Mouse (Mus musculus) hindbrain, embryonic 12.5 days (tissue): Measurements from ENCODE around the gene Cpm. TPM values are rescaled to one million over a fixed set of nuclear protein-coding genes. Genes with fewer than 3 reads are reported as not detected.

ENCODE experiments used
- ATAC-seq: fragments of 200-750 bp; cut with Nextera tagmentation; 2 replicates; pipeline ENCODE4 v1.8.0; 2017; ENCODE audit warnings: moderate TSS enrichment; ENCODE audit not compliant: low FRiP score
- H3K27ac ChIP-seq: fragments of 300-500 bp; sonication (generic); 2 replicates; pipeline ENCODE4 v1.5.1; 2016; ENCODE audit warnings: mild to moderate bottlenecking
- H3K27me3 ChIP-seq: fragments of 300-500 bp; sonication (generic); 2 replicates; pipeline ENCODE4 v1.6.1; 2016; ENCODE audit warnings: mild to moderate bottlenecking
- H3K36me3 ChIP-seq: fragments of 300-500 bp; sonication (generic); 2 replicates; pipeline ENCODE4 v1.6.1; 2016; ENCODE audit warnings: mild to moderate bottlenecking
- H3K4me1 ChIP-seq: fragments of 300-500 bp; sonication (generic); 2 replicates; pipeline ENCODE4 v1.6.1; 2016
- H3K4me2 ChIP-seq: fragments of 300-500 bp; sonication (generic); replicated peaks from 2 replicates; pipeline ENCODE4 v1.6.1; 2016; ENCODE audit warnings: mild to moderate bottlenecking
- H3K4me3 ChIP-seq: fragments of 300-500 bp; sonication (generic); 2 replicates; pipeline ENCODE4 v1.5.1; 2016; ENCODE audit warnings: mild to moderate bottlenecking
- H3K9ac ChIP-seq: fragments of 300-500 bp; sonication (generic); 2 replicates; pipeline ENCODE4 v1.6.1; 2016; ENCODE audit warnings: mild to moderate bottlenecking, moderate library complexity
- H3K9me3 ChIP-seq: fragments of 300-500 bp; sonication (generic); replicated peaks from 2 replicates; pipeline ENCODE4 v1.6.1; 2016; ENCODE audit warnings: mild to moderate bottlenecking
- WGBS: fragments of 180-500 bp; shearing (Covaris S2); methylation state at CpG from one replicate; pipeline ENCODE4 v1.1.7; 2016; 5-methylcytosine and 5-hydroxymethylcytosine counted together
- polyA plus RNA-seq: library from polyadenylated mRNA; unstranded; fragments of >200 nt; fragmentation: Nextera tagmentation; extraction: Ambion mirVana; gene quantifications from 2 replicates; pipeline ENCODE4 v1.2.1, GENCODE M21; 2016

Gene Cpm
- polyA plus RNA-seq, 1 experiment from 2014 or later, result 6.0 TPM

GRCm38 (mm10) chr10:117653779-117654173 is 24.5 kb downstream of the Cpm start:
- no peak for ATAC-seq
- Histone ChIP-seq H3K4me1 (no peaks in the 10 kb centered on the region), H3K9ac (no peak overlapping the region), H3K4me2 (no peak overlapping the region), H3K36me3 (no peaks in the 10 kb centered on the region), H3K4me3 (no peak overlapping the region), H3K27me3 (no peaks in the 10 kb centered on the region), H3K27ac (no peak overlapping the region), H3K9me3 (no peaks in the 10 kb centered on the region)
- 91% methylated on average over 7 of the region's 7 CpGs for WGBS

GRCm38 (mm10) chr10:117654576-117655123 is 25.4 kb downstream of the Cpm start:
- 82% methylated on average over 3 of the region's 3 CpGs for WGBS
- Histone ChIP-seq H3K9ac (no peak overlapping the region), H3K9me3 (no peaks in the 10 kb centered on the region), H3K27ac (no peak overlapping the region), H3K27me3 (no peaks in the 10 kb centered on the region), H3K4me2 (no peak overlapping the region), H3K36me3 (no peaks in the 10 kb centered on the region), H3K4me1 (no peaks in the 10 kb centered on the region), H3K4me3 (no peak overlapping the region)
- no peak for ATAC-seq

- H3K4me1 ChIP-seq, result no peaks in the 10 kb centered on the region
- no peak overlapping the region for H3K4me3 ChIP-seq
- H3K9me3 ChIP-seq, result no peaks in the 10 kb centered on the region
- no peaks in the 10 kb centered on the region for H3K27me3 ChIP-seq
- H3K36me3 ChIP-seq, result no peaks in the 10 kb centered on the region
- no peak for ATAC-seq
- H3K4me2 ChIP-seq, result no peak overlapping the region
- whole genome bisulfite sequencing, result 88% methylated on average over 9 of the region's 9 CpGs
- no peak overlapping the region for H3K9ac ChIP-seq
- H3K27ac ChIP-seq, result no peak overlapping the region
Observed at GRCm38 (mm10) chr10:117655460-117655859, 26.2 kb downstream of the Cpm start.

- no peaks in the 10 kb centered on the region for H3K27me3 ChIP-seq
- no peak overlapping the region for H3K9ac ChIP-seq
- no peaks in the 10 kb centered on the region for H3K4me1 ChIP-seq
- no peaks in the 10 kb centered on the region for H3K9me3 ChIP-seq
- 62% methylated on average over 7 of the region's 7 CpGs for WGBS
- H3K27ac ChIP-seq, result no peak overlapping the region
- H3K36me3 ChIP-seq, result no peaks in the 10 kb centered on the region
- H3K4me3 ChIP-seq, result no peak overlapping the region
- H3K4me2 ChIP-seq, result no peak overlapping the region
- no peak for ATAC-seq
Observed at GRCm38 (mm10) chr10:117655908-117656661, 26.8 kb downstream of the Cpm start.

GRCm38 (mm10) chr10:117656662-117656962 is 27.3 kb downstream of the Cpm start:
- Histone ChIP-seq H3K36me3 (no peaks in the 10 kb centered on the region), H3K27me3 (no peaks in the 10 kb centered on the region), H3K9ac (no peak overlapping the region), H3K4me1 (no peaks in the 10 kb centered on the region), H3K9me3 (no peaks in the 10 kb centered on the region), H3K27ac (no peak overlapping the region), H3K4me3 (no peak overlapping the region), H3K4me2 (no peak overlapping the region)
- WGBS, result 91% methylated on average over 6 of the region's 6 CpGs
- ATAC-seq, result no peak

GRCm38 (mm10) chr10:117656985-117657658 is 27.8 kb downstream of the Cpm start:
- Histone ChIP-seq H3K36me3 (no peaks in the 10 kb centered on the region), H3K27ac (no peak overlapping the region), H3K4me2 (no peak overlapping the region), H3K27me3 (no peaks in the 10 kb centered on the region), H3K4me1 (no peaks in the 10 kb centered on the region), H3K9ac (no peak overlapping the region), H3K9me3 (no peaks in the 10 kb centered on the region), H3K4me3 (no peak overlapping the region)
- 82% methylated on average over 7 of the region's 7 CpGs for WGBS
- ATAC-seq, result no peak

GRCm38 (mm10) chr10:117657659-117658306 is 28.5 kb downstream of the Cpm start:
- Histone ChIP-seq H3K27ac (no peak overlapping the region), H3K4me2 (no peak overlapping the region), H3K4me1 (no peaks in the 10 kb centered on the region), H3K27me3 (no peaks in the 10 kb centered on the region), H3K9ac (no peak overlapping the region), H3K36me3 (no peaks in the 10 kb centered on the region), H3K9me3 (no peaks in the 10 kb centered on the region), H3K4me3 (no peak overlapping the region)
- no peak for ATAC-seq
- WGBS, result 89% methylated on average over 3 of the region's 3 CpGs

GRCm38 (mm10) chr10:117658522-117659429 is 29.5 kb downstream of the Cpm start:
- no peak for ATAC-seq
- Histone ChIP-seq H3K9me3 (no peaks in the 10 kb centered on the region), H3K4me2 (no peak overlapping the region), H3K27ac (no peak overlapping the region), H3K4me3 (no peak overlapping the region), H3K4me1 (peaks cover 4% of the 10 kb centered on the region; the same call in 1 of the 2 replicates), H3K36me3 (no peaks in the 10 kb centered on the region), H3K9ac (no peak overlapping the region), H3K27me3 (no peaks in the 10 kb centered on the region)
- 90% methylated on average over 14 of the region's 14 CpGs for WGBS

- H3K27ac ChIP-seq, result no peak overlapping the region
- H3K4me1 ChIP-seq, result peaks cover 7% of the 10 kb centered on the region; the same call in 1 of the 2 replicates
- no peak overlapping the region for H3K9ac ChIP-seq
- no peaks in the 10 kb centered on the region for H3K36me3 ChIP-seq
- ATAC-seq, result no peak
- no peak overlapping the region for H3K4me3 ChIP-seq
- 61% methylated on average over 11 of the region's 11 CpGs for WGBS
- no peaks in the 10 kb centered on the region for H3K27me3 ChIP-seq
- no peak overlapping the region for H3K4me2 ChIP-seq
- H3K9me3 ChIP-seq, result no peaks in the 10 kb centered on the region
Observed at GRCm38 (mm10) chr10:117659430-117659813, 30.1 kb downstream of the Cpm start.

GRCm38 (mm10) chr10:117659819-117660218 is 30.5 kb downstream of the Cpm start:
- Histone ChIP-seq H3K36me3 (no peaks in the 10 kb centered on the region), H3K27ac (no peak overlapping the region), H3K9ac (no peak overlapping the region), H3K4me3 (no peak overlapping the region), H3K4me2 (no peak overlapping the region), H3K4me1 (peaks cover 7% of the 10 kb centered on the region; the same call in 1 of the 2 replicates), H3K9me3 (no peaks in the 10 kb centered on the region), H3K27me3 (no peaks in the 10 kb centered on the region)
- 60% methylated on average over 11 of the region's 11 CpGs for WGBS
- no peak for ATAC-seq

GRCm38 (mm10) chr10:117662316-117663055 is 33.2 kb downstream of the Cpm start:
- Histone ChIP-seq H3K4me2 (no peak overlapping the region), H3K27ac (no peak overlapping the region), H3K9ac (no peak overlapping the region), H3K9me3 (no peaks in the 10 kb centered on the region), H3K4me1 (peaks cover 7% of the 10 kb centered on the region; the same call in 1 of the 2 replicates), H3K27me3 (no peaks in the 10 kb centered on the region), H3K4me3 (no peak overlapping the region), H3K36me3 (no peaks in the 10 kb centered on the region)
- ATAC-seq, result no peak
- WGBS, result 79% methylated on average over 15 of the region's 15 CpGs
